Mouse (Mus musculus): Measurements from ENCODE around the gene 4930469K13Rik.

DNA sequence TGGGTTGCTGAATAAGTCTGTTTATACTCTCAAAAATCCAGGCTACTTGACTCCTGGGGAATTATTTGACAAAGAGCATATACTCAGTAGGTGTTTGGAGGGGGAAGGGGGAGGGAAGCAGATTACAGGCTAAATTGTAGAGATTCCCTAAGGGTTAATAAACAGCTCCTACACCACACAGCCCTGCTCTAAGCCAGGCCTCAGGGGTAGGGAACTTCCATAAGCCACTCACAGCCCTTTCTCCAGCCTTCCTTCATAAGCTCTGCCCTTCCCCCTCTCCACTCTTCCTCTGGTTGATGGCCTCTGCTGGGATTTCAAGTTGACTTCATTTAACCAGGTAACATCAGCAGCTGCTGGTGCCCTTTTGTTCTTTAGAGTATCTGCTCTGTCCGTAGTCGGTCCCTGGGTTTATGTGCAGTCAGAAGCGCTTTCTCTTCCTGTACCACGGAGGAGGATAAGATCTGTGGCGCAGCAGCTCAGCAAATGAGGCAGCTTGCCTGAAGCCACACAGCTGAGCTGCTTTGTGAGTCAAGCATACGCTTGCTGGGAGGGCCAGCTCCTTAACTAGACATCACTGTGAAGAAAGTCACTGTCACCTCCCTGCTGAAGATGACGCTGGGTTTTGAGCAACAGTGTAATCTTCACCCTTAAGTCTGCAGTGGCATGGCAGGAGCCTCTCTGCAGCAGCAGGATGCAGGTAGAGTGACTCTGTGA is 159.6 kb downstream of the 4930469K13Rik start:
- TF ChIP-seq CTCF (IDR thresholded peaks at IDR 0.05; ENCODE audit: control insufficient read depth, insufficient read depth, low read length) (no peak), POLR2A (IDR thresholded peaks at IDR 0.05; ENCODE audit: borderline replicate concordance, control insufficient read depth, low read depth, low read length) (no peak)
